Mouse (Mus musculus): ENCODE data around the gene Tiam1.

The Tiam1 gene

DNA sequence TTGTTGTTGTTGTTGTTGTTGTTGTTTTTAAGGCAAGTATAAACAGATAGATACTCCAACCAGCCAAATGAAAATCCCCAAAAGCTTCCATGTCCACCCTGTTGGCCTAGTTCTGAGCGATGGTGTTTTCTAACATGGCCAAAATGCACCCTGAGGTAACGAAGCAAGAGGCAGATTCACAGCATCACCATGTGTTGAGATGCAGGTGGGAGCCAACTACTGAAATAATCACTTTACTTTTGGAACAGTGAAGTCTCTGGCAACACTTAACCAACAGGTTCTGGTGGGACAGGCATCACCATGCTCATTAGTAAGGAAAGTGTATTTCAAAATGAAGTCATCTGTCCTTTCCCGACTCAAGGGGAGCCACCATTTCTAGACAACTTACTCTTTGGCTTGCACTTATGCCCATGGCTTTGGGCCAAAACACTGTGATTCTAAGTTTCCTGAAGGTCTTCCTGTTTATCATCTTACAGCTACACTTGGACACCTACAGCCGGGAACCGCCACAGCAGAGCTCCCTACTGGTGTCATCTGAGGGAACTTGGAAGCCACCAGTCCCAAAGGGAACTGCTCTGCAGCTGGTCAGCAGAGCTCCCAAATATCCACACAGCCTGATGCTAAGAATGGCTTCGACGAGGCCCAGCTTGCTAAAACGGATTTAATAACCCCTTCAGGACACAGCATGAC, 230.7 kb downstream of the Tiam1 start:
- DNase-seq (ENCODE audit: low read depth), result peak; percentile 61

DNA sequence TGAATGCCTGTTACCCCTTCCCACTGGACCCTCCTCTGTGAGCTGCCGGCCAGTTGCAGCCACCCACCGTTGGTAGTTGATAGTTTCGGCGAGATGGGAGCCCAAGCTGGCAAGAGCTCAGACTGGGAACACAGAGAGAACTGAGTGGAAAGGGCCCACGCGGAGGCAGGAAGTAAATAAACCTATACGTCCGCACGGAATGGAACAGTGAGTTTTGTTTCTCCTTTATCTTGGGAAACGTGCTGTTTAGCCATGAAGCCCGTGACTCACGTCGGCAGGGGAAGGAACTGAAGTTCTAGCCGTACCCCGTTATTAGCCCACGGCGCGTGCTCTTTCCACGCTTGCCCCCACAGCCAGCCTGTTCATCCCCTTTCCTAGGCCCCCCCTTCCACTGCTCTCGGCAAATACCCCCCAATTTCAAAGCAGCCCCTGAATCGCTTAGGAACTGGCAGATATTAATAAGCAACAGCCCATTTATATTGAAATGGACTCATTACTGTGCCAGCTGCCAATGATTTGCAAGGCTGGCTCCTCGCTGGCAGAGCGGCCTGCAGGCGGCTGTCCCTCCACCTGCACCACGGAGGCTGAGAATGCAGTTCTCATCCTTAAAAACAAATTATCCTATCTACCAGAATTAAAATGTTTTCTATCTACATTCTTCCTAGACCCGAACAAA, 234.0 kb downstream of the Tiam1 start:
- no peak for DNase-seq (ENCODE audit: low read depth)

DNA sequence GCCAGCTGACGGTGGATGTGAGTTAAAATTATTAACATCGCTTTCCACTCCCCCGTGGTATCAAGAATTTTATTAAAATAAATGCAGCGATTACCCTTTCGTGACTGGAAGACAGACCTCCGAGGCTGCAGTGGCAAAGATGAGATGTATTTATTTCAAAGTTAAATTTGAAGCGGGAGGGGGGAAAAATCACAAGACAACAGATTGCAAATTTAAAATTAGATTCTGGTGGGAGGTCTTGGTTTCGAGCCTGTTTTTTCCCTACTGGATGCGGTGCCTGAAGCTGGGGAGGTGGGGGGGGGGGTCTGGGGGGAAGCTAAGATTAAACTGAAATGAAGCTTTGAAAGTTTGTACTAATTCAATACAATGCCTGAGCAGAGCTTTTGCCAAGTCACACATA, 235.9 kb downstream of the Tiam1 start:
- DNase-seq (ENCODE audit: low read depth), result no peak

DNA sequence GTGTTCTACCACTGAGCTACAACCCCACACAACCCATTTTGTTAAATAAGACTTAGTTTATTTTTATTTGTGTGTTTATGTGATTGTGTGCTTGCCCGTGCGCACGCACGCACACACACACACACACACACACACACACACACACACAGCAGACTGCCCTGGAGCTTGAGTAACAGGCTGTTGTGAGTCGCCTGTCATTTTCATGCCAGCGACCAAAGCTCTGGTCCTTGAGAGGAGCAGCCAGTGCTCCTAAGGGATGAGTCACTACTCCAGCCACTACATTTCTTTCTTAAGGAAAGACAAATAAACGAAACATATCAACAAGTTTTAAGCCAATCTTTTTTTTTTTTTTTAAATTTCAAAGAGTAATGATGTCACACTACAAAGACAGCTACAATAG, 236.7 kb downstream of the Tiam1 start:
- peak; percentile 33 for DNase-seq (ENCODE audit: low read depth)

DNA sequence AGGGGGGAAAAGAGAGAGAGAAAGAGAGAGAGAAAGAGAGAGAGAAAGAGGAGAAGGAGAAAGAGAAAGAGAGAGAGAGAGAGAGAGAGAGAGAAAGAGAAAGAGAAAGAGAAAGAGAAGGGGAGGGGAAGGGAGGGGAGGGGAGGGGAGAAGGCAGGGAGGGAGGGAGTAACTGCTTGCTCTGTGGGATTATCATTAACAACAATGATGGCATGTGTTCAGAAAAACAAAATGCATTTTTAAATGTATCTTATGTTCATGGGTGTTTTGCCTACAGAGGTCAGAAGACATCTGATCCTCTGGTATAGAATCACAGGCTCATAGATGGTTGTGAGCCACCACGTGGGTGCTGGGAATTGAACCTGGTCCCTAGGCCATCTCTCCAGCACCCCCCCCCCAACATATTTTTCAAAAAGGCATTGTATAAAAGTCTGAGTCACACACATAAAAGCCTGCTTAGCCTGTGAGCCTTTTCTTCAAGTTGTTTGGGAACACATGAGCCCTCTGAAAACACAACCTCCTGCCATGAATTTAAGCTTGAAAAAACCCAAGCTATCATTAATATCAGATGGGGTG, 237.8 kb downstream of the Tiam1 start:
- peak; percentile 34 for DNase-seq (ENCODE audit: low read depth)

DNA sequence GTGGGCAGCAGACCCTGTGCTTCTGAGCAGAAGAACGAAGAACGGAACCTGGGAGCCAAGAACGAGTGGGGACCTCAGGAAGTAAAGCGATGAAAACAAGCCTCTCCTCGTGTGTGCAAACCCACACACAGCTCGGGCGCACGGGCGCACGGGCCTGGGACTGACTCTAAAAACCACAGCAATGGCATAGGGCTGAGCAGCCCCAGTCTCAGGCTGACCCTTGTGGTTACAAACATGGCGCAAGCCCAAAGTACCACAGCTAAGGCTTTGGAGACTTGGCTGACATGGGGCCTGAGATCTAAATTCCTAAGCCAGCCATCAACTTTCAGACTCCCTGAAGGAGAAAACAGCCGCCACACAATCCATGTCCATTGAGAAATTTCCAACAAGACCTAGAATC, 239.4 kb downstream of the Tiam1 start:
- DNase-seq (ENCODE audit: low read depth), result peak; percentile 66

DNA sequence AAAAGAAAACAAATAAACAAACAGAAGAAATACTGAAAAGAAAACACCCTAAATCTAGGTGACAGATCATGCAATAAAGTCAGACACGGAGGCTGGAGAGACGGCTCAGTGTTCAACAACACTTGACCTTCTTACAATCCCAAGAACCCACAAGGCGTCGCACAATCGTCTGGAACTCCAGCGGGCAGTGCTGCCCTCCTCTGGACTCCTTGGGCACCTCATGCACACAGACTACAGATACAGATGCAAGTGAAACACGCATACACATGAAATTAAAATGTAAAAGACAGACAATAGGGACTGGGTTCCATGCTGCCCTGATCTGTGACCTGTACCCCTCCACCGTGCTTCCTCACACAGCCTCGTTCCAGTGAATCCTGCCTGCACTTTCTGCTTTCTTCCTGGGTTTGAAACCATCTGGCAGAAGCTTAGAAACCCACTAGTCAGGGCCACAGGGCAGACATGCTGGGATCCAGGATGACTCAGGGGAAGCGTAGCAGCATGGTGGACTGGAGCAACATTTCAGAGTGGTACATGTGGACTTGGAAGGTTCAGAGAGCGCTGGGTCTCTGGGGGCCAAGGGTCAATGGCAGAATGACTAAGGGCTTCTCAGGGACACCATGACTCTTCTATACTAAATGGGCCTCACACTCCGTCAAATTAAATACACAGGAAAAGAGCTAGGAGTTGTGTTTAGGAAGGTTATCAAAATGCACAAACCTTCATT, 240.8 kb downstream of the Tiam1 start:
- DNase-seq (ENCODE audit: low read depth), result peak; percentile 28

DNA sequence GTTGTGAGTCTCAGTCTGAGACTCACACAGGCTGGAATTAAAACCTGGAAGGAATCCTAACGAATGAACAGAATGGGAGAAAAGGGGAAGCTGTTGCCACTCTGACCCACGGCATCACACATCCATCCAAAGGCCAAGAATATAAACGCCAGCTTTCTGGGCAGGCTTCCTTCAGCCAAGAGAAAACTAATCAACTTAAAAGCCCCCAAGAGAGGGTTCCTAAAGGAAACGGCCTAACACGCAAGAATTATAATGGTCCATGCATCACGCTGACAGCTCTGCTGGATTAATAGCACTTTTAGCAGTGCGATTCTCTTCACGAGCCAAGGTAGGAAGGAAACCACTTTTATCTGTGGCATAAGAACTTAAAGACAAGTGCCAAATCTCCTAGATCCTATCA, 242.9 kb downstream of the Tiam1 start:
- DNase-seq (ENCODE audit: low read depth), result no peak

DNA sequence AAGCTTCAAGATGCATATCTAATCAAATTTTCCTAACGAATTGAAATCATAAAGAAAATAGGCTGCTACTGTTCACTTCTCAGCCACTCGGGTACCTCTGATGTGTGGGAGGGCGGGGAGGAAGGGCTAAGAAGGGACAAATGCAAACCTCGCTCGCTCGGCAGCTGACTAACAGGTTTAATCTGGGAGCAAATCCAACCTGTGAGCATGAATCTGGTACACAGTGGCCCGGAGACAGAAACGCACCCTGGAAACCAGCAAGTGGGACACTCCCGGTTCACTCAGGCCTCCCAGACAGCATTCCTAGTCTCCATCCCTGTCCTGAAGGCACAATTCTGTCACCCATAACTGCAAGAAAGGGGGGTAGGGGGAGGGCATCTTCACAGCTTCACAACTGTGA, 244.4 kb downstream of the Tiam1 start:
- DNase-seq (ENCODE audit: low read depth), result no peak

DNA sequence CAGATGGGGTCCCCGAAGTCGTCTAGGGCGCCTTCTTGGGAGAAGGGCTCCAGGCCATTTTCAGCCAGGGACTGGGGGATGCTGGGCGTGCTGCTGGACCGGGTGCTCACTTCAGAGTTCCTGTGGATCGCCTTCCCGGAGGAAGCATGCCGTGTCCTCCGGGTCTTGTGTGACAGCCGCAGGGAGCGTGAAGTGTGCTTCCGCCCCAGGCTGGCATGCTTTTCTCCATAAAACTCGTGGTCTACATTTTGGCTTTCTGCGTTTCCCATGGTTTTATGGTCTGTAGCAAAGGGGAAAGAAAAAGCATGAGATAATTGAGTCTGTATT, 245.3 kb downstream of the Tiam1 start:
- DNase-seq (ENCODE audit: low read depth), result no peak

DNA sequence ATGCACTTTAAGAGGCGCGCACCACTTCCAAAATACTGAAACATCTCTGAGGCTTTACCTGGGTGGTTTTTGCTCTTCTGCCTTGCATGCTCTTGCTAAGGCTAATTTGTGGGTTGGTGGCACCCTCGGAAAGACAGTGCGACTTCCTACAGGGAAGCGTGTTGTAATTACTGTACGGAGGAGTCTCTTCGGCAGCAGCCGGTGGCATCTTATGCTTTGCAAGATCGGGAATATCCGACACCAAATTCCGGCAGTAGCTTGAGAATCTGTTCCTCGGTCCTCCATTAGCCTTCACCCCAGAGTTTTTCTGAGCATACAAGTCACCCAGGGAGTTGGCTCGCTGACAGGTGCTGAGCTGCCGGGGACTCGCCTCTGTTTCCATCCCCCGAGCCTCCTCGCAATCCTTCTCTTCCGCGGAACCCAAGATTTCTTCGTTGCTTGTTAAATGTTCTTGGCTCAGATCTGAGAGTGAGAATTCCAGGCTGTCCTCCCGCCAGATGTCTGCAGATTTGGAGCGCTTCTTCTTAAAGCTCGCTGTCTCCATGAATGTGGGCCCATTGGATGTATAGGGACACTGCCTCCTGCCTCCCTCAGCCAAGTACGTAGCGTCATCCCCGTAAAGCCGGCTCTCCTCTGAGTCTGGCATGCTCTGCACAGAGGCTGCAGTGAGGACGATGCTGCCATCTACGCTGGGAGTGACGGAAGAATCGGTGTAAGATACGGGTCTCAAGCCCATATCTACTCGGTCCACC, 245.8 kb downstream of the Tiam1 start:
- DNase-seq (ENCODE audit: low read depth), result no peak

DNA sequence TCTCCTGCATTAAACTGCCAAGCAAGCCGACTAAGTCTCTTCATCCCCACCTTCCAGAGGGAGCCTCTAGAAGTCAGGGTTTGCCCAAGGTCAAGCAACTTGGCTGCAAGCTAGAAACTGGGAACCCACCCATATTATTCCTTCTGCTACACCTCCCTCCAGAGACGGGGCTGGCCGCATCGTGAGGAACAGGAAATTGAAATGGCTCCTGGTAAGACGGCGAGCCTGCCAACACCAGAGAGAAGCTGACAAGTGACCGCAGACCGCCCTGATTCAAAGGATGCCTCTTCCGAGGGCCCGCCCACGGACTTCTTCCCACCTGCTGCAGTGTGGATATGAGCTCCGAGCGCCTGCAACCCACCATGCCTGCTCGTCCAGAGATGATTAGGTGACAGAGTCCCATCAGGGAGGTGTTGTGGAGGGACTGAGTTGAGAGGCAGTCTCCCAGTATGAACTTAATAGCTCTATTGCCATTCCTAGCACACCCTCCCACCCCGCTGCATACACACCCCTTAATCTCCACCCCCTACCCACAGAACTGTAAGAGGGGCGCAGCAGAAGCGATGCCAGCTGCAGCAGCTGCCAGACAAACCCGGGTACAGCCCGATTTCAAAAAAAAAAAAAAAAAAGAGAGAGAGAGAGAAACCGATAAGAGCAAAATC, 246.6 kb downstream of the Tiam1 start:
- DNase-seq (ENCODE audit: low read depth), result no peak

DNA sequence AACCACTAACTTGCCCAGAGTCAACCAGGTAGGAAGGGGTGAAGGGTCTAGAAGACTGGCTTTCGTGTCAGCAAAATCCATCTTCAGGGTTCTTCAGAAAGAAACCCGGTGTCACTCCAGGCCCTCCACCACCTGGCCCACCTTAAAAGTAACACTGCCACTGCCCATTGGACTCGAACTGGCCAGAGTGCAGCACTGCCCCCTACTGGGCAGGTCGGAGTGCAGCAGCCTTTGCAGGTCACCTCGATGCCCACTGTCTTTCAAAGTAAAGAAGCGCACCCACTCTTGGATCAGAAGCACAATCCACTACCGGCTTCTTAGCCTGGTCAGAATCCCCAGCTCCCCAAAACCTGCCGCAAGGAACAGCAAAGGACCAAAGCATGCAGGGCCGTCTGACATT, 247.2 kb downstream of the Tiam1 start:
- no peak for DNase-seq (ENCODE audit: low read depth)

DNA sequence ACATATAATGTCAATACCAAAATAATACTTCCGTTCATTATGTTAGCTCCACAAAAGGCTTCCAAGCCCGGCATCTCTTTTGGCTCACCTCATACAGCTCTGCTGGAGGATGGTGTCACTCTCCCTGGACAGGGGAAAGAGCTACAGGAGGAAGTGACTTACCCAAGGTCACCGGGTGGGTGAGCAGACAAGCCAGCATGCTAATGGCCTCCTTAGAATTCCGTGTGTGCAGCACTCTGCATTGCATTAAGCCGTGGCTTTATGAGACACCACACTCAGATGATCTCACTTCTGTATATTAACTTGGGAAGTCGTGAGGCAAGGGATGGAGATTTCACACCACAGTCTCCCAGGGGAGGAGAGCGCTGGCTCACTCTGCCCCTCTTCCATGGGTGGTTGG, 248.3 kb downstream of the Tiam1 start:
- peak; percentile 57 for DNase-seq (ENCODE audit: low read depth)

DNA sequence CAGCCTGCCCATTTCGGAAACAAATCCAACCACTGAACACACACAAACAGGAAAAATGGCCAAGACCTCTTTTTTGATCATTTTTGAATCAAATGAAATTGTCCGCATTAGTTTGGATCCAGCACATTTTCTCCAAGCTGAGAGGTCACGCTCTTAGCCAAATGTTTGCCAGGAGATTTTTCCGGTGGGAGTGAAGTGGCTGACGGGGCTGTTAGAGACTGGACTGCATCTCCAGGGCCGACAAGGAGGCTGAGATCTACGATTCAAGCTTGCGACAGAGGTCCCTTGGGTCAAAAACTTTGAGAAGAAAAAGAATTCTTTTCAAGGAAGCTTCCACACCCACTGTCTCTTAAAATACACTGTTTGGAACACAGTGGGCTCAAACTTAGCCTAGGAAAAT, 248.8 kb downstream of the Tiam1 start:
- DNase-seq (ENCODE audit: low read depth), result no peak

DNA sequence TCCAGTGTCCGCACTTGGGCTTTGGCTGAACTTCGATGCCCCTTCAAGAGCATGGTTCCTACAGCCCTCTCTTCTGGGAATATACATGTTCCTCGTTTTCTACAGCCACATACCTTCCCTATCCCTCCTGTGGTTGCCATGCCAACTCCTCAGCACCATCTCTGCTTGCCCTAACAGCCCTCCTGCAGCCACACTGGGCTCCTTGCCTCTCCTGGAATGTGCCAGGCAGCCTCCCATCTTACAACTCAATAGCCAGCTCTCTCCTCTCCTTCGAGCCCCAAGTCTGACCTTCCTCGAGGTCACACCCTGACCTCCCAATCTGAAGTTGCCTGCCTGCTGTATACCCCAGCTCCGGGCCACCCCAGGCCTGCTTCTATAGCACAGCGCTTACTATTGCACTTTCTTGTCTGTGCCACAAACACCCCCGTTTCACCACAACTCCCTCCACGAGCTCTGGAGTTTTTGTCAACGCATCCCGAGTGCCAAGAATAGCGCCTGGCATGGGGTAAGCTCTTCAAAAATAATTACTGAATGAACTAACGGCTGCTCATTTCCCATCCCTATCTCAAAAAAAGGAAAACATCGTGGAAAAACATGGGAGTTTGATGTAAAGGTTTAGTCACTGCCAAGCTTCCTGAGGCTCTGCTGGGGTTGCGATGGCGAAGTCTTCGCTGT, 252.9 kb downstream of the Tiam1 start:
- DNase-seq (ENCODE audit: low read depth), result no peak

DNA sequence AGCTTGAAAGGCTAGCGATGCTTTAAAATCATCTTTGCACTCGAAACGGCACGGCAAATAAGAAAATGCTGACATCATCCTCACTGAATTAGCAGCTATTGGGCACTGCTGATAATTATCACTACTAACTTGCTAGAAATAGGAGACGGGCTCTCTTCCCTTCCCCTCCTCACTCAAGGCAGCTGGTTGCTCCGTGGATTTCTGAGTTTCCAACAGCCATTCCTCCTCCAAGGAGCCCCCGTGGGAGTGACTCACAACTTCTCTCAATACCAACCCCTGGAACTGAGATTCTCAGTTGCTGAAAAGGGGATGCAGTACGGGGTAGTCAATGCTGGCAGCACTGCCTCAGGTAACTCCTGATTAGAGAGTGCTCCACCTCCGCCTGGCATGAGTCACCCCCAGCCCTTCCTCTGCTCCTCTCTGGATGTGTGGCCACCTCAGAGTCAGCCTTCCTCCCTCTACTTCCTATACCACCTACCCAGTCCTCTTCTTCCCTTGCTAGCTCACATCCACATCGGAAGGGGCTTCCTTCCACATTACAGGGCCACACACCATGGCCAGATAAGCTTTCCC, 253.6 kb downstream of the Tiam1 start:
- peak; percentile 73 for DNase-seq (ENCODE audit: low read depth)

DNA sequence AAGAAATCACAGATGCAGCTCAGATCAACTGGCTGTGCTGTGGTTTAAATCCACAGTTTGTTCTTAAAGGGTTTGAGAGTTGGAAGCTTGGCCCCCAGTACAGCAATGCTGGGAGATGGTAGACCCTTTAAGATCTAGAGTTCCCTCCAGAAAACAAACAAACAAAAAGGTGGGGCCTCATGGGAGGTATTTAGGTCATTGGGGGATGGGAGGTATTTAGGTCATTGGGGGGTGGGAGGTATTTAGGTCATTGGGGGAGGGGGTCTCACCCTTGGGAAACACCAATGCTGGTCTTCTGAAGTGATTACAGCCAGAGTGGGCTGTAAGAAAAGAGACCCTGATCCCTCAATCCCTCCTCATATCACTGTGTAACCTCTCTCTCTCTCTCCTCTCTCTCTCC, 257.0 kb downstream of the Tiam1 start:
- DNase-seq (ENCODE audit: low read depth), result no peak

DNA sequence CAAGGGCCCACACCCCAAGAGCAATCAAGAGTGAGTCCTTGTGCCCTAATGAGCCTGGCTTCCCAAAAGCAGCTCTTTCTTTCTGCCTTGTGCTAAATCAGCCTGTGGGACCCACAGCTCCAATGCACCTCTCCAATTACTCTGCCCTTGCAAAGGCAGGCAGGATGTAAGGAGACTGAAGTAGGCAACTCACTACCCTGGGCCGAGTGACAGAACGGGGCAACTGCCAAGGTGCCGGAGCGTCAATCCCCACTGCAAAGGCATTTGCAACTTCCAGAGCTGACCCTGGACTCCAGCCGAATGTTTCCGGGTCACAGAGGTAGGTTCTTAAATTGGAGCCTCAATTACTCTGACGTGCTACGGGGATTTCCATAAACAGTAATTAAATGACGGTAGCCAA, 257.9 kb downstream of the Tiam1 start:
- DNase-seq (ENCODE audit: low read depth), result no peak

DNA sequence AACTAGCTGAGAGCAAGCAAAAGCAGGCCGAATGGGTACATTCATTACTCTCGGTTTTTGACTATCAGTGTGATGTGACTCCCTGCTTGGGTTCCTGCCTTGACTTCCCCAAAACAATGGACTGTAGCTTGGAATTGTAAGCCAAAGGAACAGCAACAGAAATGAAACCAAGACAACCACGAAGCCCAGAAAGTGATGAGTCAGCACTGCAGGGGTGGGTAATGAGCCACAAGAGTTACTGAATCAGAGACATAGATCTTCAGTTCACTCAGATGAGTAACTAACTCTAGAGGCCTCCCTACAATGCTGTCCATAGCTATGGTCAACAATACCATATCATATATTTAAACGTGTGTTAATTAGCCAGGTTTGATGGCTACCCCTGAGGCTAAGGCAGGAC, 259.7 kb downstream of the Tiam1 start:
- peak; percentile 59 for DNase-seq (ENCODE audit: low read depth)
